Mouse (Mus musculus) ES-E14 (cell line): Measurements from ENCODE around the gene Avp. TPM values are rescaled to one million over a fixed set of nuclear protein-coding genes. Genes with fewer than 3 reads are reported as not detected.

Experiments
- DNase-seq: peaks from one replicate; pipeline ENCODE4 v3.0.0-alpha.2; 2013; ENCODE audit warnings: low read depth, low spot score
- H3K27ac ChIP-seq: 2 replicates; pipeline ENCODE4 v1.5.1; 2012; ENCODE audit warnings: low read depth, mild to moderate bottlenecking, low read length, moderate library complexity, mixed read lengths; ENCODE audit not compliant: poor library complexity, insufficient read depth, severe bottlenecking
- H3K36me3 ChIP-seq: 2 replicates; pipeline ENCODE4 v1.6.1; 2012; ENCODE audit warnings: mild to moderate bottlenecking, low read length, moderate library complexity, mixed read lengths; ENCODE audit not compliant: control insufficient read depth, poor library complexity, insufficient read depth, severe bottlenecking
- H3K4me1 ChIP-seq, 2 experiments: fragments of 150-350 bp in 1 of 2; sonication (generic) in 1 of 2; 2 replicates each; pipeline ENCODE4 v1.6.1; 2012; ENCODE audit warnings: low read length in 2 of 2, mild to moderate bottlenecking in 1 of 2, mixed read lengths in 1 of 2; ENCODE audit not compliant: control insufficient read depth in 2 of 2, insufficient read depth in 2 of 2, poor library complexity in 1 of 2
- H3K4me3 ChIP-seq, 2 experiments: fragments of 150-350 bp in 1 of 2; sonication (generic) in 1 of 2; 2 replicates each; pipeline ENCODE4 v1.5.1; 2012; ENCODE audit warnings: low read length in 2 of 2, low read depth in 1 of 2, mild to moderate bottlenecking in 1 of 2, mixed read lengths in 1 of 2; ENCODE audit not compliant: insufficient read depth in 1 of 2, poor library complexity in 1 of 2, severe bottlenecking in 1 of 2
- H3K9ac ChIP-seq: 2 replicates; pipeline ENCODE4 v1.6.1; 2012; ENCODE audit warnings: low read depth, mild to moderate bottlenecking, low read length, mixed read lengths; ENCODE audit not compliant: poor library complexity, insufficient read depth, severe bottlenecking
- H3K9me3 ChIP-seq: fragments of 150-350 bp; sonication (generic); 2 replicates; pipeline ENCODE4 v1.6.1; 2012; ENCODE audit warnings: low read depth, mild to moderate bottlenecking, low read length; ENCODE audit not compliant: control insufficient read depth, insufficient read depth
- CHD2 ChIP-seq: IDR thresholded peaks from 2 replicates; pipeline ENCODE4 v1.6.1; 2014; ENCODE audit warnings: mild to moderate bottlenecking, low read depth, low read length, inconsistent platforms
- HCFC1 ChIP-seq: IDR thresholded peaks from 2 replicates; pipeline ENCODE4 v1.6.1; 2012; ENCODE audit warnings: low read length, inconsistent platforms, borderline replicate concordance; ENCODE audit not compliant: insufficient read depth
- MAFK ChIP-seq: IDR thresholded peaks from 2 replicates; pipeline ENCODE4 v1.6.1; 2014; ENCODE audit warnings: mild to moderate bottlenecking, low read depth, low read length, inconsistent platforms; ENCODE audit not compliant: insufficient read depth
- ZC3H11A ChIP-seq: IDR thresholded peaks from 2 replicates; pipeline ENCODE4 v1.6.1; 2012; ENCODE audit warnings: low read depth, mild to moderate bottlenecking, inconsistent platforms, low read length, borderline replicate concordance
- ZNF384 ChIP-seq: IDR thresholded peaks from 2 replicates; pipeline ENCODE4 v1.6.1; 2012; ENCODE audit warnings: low read depth, low read length, inconsistent platforms
- in situ Hi-C, 2 experiments: fragments of 600-800 bp; cut with MboI; formaldehyde crosslinking; loops; one replicate each; pipeline ENCODE4 v1.15.1; 2025; ENCODE audit warnings: low sequenced_read_pairs in 2 of 2, inconsistent platforms in 1 of 2; ENCODE audit not compliant: unreplicated experiment in 2 of 2
- total RNA-seq: library from RNA; depleted of rRNA; stranded (reverse); fragments of 300-350 nt; gene quantifications from 2 replicates; pipeline ENCODE4 v1.2.3, GENCODE M21; 2012; rRNA removed

Gene Avp
- not detected in 2 replicates for total RNA-seq

- no peaks in the 10 kb centered on the region for H3K36me3 ChIP-seq
- H3K9ac ChIP-seq, result no peak within 1 kb of the TSS
- DNase-seq, result no peak
- no peak within 1 kb of the TSS for H3K27ac ChIP-seq
- H3K4me1 ChIP-seq, result peaks cover 0 to 9% of the 10 kb centered on the region in 2 experiments; a peak in 1 of 4 replicates
- in situ Hi-C loops, result no loop called here
- TF ChIP-seq HCFC1 (no peak), CHD2 (no peak), ZC3H11A (no peak), MAFK (no peak), ZNF384 (no peak)
- no peaks in the 10 kb centered on the region for H3K9me3 ChIP-seq
- H3K4me3 ChIP-seq, result no peak within 1 kb of the TSS
Measured at GRCm38 (mm10) chr2:130582552-130582951, at the start of gene Avp. Gene Avp (minus strand): TSS chr2:130582554.

- DNase-seq, result no peak
- in situ Hi-C loops, result no loop called here
- no peak for TF ChIP-seq ZC3H11A
- TF ChIP-seq HCFC1, result peak; percentile 77
- Histone ChIP-seq H3K9ac (peak within 1 kb of the TSS; percentile 99), H3K4me3 (peak within 1 kb of the TSS; percentile 92 to 93), H3K27ac (peak within 1 kb of the TSS; percentile 45), H3K9me3 (no peaks in the 10 kb centered on the region), H3K36me3 (peaks cover 12% of the 10 kb centered on the region), H3K4me1 (peaks cover 5 to 22% of the 10 kb centered on the region in 2 experiments; a peak in 3 of 4 replicates)
Measured at GRCm38 (mm10) chr2:130629839-130630203, 47.5 kb upstream of the Avp start, which contains the start of the genes Fastkd5 and Ubox5. Gene Fastkd5 (minus strand): TSS chr2:130630027. Gene Ubox5 (minus strand): TSS chr2:130630038.

- Histone ChIP-seq H3K36me3 (peaks cover 12% of the 10 kb centered on the region), H3K27ac (peak overlapping the region; percentile 45), H3K4me3 (peak overlapping the region; percentile 92 to 93), H3K9ac (peak overlapping the region; percentile 99), H3K4me1 (peaks cover 5 to 16% of the 10 kb centered on the region in 2 experiments; a peak in 3 of 4 replicates), H3K9me3 (no peaks in the 10 kb centered on the region)
- no peak for TF ChIP-seq ZNF384
- TF ChIP-seq HCFC1, result no peak
- no peak for TF ChIP-seq MAFK
- no peak for TF ChIP-seq ZC3H11A
- no peak for TF ChIP-seq CHD2
- DNase-seq, result no peak
- in situ Hi-C loops, result no loop called here
Measured at GRCm38 (mm10) chr2:130629080-130629838, 46.9 kb upstream of the Avp start.

GRCm38 (mm10) chr2:130628424-130628823, 46.1 kb upstream of the Avp start:
- Histone ChIP-seq H3K9ac (no peak overlapping the region; the same call in 1 of the 2 replicates), H3K36me3 (peaks cover 12% of the 10 kb centered on the region), H3K4me3 (peak overlapping the region; percentile 92 to 93; a peak in 3 of 4 replicates), H3K27ac (no peak overlapping the region), H3K4me1 (peaks cover 3 to 8% of the 10 kb centered on the region in 2 experiments; a peak in 3 of 4 replicates), H3K9me3 (no peaks in the 10 kb centered on the region)
- in situ Hi-C loops, result no loop called here
- DNase-seq, result no peak
- TF ChIP-seq ZC3H11A (no peak), HCFC1 (no peak)
